Mouse (Mus musculus) lung, adult 2 months (tissue): ENCODE results near the gene Cyp2d10. TPM values are rescaled to one million over a fixed set of nuclear protein-coding genes. Genes with fewer than 3 reads are reported as not detected.
"Not testable (repeated sequence)": the region's sequence is repeated elsewhere in the genome, so short reads cannot be mapped to it uniquely, and the experiment has no call there.

Experiments used
- DNase-seq: peaks from one replicate; pipeline ENCODE4 v3.0.0; 2022
- H3K4me1 ChIP-seq: fragments of 200-500 bp; 2 replicates; pipeline ENCODE4 v1.6.1; 2011; ENCODE audit warnings: low read length; ENCODE audit not compliant: control insufficient read depth, insufficient read depth
- H3K4me3 ChIP-seq: fragments of 200-500 bp; replicated peaks from 2 replicates; pipeline ENCODE3; 2011; ENCODE audit warnings: low read depth, mild to moderate bottlenecking, control low read depth, low read length; ENCODE audit errors: extremely low read depth
- CTCF ChIP-seq: fragments of 200-500 bp; IDR thresholded peaks from 2 replicates; pipeline ENCODE4 v1.5.1; 2011; ENCODE audit warnings: mild to moderate bottlenecking, low read length, control low read depth; ENCODE audit not compliant: insufficient read depth
- POLR2A ChIP-seq: fragments of 200-500 bp; IDR thresholded peaks from 2 replicates; pipeline ENCODE4 v1.6.1; 2011; ENCODE audit warnings: low read depth, mild to moderate bottlenecking, control low read depth, low read length, borderline replicate concordance; ENCODE audit errors: extremely low read depth
- WGBS: fragments of 180-500 bp; shearing (Covaris S2); methylation state at CpG from one replicate; pipeline ENCODE4 v1.1.7; 2018; 5-methylcytosine and 5-hydroxymethylcytosine counted together
- polyA plus RNA-seq: library from polyadenylated mRNA; depleted of rRNA; stranded (reverse); fragments of >200 nt; gene quantifications from 2 replicates; pipeline ENCODE4 v1.2.3, GENCODE M21; 2012

Cyp2d10 gene
- polyA plus RNA-seq, 1 experiment: 0.65 TPM

DNA sequence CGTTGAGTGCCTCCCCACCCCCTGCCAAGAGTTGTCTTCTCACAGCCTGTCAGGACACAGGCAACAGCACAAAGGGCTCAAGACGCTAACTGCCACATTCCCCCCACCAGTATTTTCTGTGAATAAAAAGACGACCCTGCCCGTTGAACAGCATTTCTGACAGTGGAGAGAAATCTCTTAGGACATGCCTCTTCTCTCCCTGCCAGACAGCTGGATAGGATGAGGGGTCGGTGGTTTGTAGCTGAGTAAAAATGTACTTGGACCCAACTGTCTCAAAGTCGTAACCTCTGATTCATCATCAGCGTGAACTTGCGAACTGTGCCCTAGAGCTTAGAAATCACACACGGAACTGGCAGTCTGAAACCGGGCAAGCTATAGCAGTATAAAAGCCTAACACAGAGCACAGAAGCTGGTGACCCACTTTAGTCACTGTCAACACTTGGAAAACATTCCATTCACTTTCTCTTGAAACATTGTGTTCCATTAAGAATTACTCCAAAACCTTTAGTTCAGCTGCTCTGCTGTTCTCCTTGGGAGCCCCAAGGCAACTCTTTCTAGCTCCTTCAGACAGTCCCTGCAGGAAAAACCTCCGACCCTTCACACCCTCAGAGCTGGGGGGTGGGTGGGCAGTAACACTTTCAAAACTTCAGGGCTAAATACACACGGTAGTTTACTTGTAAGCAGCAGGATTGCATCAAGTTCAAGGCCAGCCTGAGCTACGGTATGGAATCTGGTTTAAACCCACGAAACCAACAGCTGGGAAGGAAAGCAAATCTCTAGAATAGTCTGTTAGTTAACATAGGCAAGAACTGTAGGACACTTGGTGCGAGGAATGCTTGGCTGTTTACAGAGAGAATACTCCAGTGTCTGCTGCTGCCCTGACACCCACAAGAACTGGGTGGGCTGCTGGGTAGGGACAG is 28.5 kb downstream of the Cyp2d10 start:
- peaks cover 15% of the 10 kb centered on the region for H3K4me1 ChIP-seq
- H3K4me3 ChIP-seq: peak overlapping the region; percentile 34
- WGBS: 36% methylated on average over 15 of the region's 15 CpGs
- no peak for DNase-seq
- no peak for TF ChIP-seq POLR2A
- no peak for TF ChIP-seq CTCF

DNA sequence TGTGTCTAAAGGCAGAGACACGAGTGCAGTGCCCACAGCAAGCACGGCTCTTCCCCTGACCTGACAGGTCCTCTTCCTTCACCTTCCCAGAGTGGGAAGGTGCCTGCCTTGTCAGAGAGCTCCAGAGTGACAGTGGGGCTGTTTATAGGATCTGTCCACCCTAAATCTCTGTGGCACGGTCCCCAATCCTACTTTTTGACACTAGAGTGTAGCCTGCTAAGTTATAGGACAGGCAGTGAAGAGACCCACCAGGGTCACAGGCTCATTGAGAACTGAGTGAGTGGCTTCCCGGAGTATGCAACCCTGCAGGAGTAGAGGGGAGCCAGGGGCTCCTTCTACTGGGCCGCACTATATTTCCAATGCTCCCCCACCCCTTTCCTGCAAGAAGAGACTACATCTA is 29.3 kb downstream of the Cyp2d10 start:
- WGBS: 59% methylated on average over 5 of the region's 5 CpGs
- DNase-seq: no peak
- TF ChIP-seq CTCF: no peak
- TF ChIP-seq POLR2A: no peak
- Histone ChIP-seq H3K4me3 (no peak overlapping the region), H3K4me1 (peaks cover 15% of the 10 kb centered on the region)

DNA sequence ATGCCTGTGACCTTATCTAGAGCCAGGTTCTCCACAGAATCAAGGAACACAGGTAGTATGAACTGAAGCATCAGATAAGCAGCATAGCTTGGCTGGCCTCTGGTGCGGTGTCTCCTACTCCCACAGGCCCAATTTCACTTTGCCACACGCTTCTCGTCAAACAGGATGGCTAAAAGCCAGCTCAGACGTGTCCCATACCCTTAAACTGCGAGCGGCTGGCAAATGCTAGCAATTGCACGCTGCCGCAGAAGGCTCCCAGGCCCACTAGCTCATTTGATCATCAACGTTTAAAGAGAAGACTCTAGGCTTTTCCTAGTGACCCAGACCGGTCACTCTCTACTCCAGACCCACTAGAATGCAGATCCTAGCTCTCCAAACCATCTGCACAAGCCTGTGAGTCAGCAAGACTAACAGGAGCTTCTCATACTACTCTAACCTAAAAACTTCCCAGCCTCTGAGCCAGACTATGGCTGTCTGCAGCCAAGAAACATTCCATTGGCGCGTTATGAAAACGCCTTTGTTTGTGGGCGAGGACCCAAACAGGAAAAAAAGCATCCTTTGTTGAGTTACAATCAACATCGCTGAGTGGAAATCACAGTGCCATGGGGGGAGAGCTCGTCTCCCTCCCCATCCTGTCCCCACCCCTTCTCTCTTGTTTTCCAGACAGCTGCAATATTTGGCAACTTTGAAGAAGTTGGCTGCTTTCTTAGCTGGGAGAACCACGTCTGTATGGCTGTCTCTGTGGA is 30.4 kb downstream of the Cyp2d10 start:
- peaks cover 15% of the 10 kb centered on the region for H3K4me1 ChIP-seq
- no peak overlapping the region for H3K4me3 ChIP-seq
- 45% methylated on average over 17 of the region's 17 CpGs for WGBS
- DNase-seq: peak; percentile 46
- TF ChIP-seq POLR2A (no peak), CTCF (no peak)

DNA sequence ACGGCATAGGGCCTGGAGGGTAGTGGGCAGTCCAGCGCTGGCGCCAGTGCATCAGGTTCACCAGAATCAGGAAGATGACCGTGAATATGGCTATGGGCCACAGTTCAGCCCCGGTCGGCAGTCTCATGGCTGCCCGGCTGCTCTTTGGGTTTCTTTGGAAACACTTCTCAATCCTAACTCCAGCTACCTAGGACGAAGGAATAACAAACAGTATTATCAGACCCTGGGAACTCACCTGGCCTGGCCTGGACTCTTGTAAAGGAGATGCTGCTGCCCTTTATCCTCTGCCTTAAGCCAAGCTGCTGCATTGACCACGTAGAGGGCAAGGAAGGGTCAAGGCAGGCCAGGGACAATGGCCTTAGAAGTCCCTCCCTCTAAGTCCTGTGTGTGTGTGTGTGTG is 31.1 kb downstream of the Cyp2d10 start:
- 86% methylated on average over 9 of the region's 9 CpGs for WGBS
- Histone ChIP-seq H3K4me3 (no peak overlapping the region), H3K4me1 (peaks cover 15% of the 10 kb centered on the region)
- DNase-seq: no peak
- TF ChIP-seq CTCF: no peak

DNA sequence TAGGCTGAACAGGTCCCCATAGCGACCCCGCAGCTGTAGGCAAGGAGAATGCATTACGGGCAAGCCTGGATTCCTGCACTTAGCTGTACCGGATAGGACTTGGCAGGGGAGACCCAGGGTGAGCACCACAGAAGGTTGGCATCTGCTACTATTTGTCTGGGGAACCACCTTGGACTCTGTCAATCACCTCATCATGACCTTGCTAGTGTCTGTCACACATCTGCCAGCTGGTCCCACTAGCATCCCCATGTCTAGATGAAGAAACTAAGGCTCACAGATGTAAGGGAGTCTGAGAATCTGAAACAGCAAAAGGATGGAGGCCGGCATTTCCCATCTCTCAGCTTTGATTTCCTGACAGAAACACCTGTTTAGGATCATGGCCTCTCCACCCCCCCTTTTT is 32.6 kb downstream of the Cyp2d10 start:
- H3K4me3 ChIP-seq: no peak overlapping the region
- H3K4me1 ChIP-seq: peaks cover 15% of the 10 kb centered on the region
- no peak for DNase-seq
- TF ChIP-seq POLR2A (no peak), CTCF (no peak)
- 91% methylated on average over 5 of the region's 5 CpGs for WGBS

DNA sequence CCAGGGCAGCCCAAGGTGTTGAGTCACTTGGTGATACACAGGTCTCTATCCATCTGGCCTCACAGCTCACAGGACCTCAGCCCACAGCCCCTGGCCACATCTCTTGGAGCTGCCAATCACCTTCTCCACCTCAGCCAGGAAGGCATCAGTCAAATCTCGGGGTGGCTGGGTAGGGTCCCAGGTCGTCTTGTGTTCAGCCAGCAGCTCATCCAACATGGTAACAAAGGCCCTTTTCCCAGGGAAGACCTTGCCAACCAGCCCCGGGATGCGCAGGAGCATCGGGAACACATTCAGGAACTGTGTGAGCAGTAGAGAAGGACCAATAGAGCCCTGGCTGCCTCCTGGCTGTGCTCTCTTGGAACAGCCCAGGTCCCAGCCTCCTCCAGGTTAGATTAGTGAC is 34.0 kb downstream of the Cyp2d10 start:
- no peak overlapping the region for H3K4me3 ChIP-seq
- peaks cover 13% of the 10 kb centered on the region for H3K4me1 ChIP-seq
- WGBS: 87% methylated on average over 5 of the region's 5 CpGs
- TF ChIP-seq CTCF (no peak), POLR2A (no peak)
- DNase-seq: no peak

DNA sequence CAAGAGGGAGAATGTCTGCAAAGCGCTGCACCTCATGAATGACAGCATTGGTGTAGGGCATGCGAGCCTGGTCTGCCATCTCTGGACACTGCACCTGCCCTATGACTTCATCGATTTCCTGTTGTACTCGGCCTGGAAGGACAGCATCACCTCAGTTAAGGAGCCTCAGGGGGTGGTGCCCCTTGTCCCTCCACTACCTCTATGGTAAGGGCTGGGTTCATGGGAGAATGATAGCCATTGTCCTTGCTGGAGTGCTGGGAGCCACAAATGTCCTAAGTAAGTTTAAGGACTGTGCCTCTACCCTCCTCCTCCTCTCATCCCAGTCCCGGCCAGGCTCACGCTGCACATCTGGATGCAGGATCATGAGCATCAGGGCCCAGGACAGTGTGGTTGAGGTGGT is 34.5 kb downstream of the Cyp2d10 start:
- 85% methylated on average over 6 of the region's 6 CpGs for WGBS
- no peak overlapping the region for H3K4me3 ChIP-seq
- peaks cover 10% of the 10 kb centered on the region for H3K4me1 ChIP-seq
- TF ChIP-seq CTCF (no peak), POLR2A (no peak)
- no peak for DNase-seq

DNA sequence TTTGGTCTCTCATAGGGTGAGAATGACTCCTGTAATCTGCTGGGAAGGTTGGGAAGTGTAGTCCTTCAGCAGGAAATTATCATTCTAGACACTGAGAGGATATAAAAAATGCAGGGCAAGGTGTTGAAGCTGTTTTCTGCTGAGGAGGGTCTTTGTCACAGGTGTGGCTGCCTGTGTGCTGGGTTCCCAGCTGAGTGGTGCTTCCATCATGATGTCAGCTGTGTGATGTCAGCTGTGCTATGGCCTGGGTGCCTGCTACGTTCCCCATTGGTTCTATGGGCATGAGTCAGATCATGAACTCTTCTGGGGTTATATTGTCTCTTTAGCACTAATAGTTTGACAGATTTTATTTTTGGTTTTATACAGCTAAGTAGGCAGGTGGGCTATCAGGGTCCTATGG is 38.1 kb downstream of the Cyp2d10 start:
- 74% methylated on average over 1 of the region's 1 CpGs for WGBS
- TF ChIP-seq POLR2A (no peak), CTCF (no peak)

DNA sequence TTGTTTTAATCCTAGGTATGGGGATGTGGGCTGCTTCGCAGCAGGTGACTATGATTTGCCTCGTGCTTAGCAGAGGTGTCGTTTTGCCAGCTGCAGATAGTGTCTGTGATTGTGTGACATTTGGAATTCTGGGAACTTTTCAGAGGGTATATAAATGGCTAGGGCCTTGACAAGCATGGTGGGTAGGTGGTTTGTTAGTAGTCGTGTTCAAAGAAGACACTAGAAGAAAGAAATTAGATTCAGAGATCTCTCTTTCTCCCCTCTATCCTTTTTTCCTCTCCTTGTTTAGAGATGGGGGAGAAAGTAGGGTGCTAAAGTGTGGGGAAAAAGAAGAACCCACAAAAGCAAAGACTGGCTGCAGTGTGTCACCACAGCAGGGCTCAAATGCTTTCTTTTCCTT is 38.8 kb downstream of the Cyp2d10 start:
- WGBS: 83% methylated on average over 4 of the region's 4 CpGs
- H3K4me3 ChIP-seq: no peak overlapping the region
- DNase-seq: no peak
- TF ChIP-seq CTCF (no peak), POLR2A (no peak)
- H3K4me1 ChIP-seq: 0 out of 2 replicates have a peak, but pooled peaks cover 2% of the 10 kb centered on the region

More for the DNA sequence above, 38.1 kb downstream of the Cyp2d10 start:
- DNase-seq: no peak
- Histone ChIP-seq H3K4me1 (0 out of 2 replicates have a peak, but pooled peaks cover 2% of the 10 kb centered on the region), H3K4me3 (no peak overlapping the region)

DNA sequence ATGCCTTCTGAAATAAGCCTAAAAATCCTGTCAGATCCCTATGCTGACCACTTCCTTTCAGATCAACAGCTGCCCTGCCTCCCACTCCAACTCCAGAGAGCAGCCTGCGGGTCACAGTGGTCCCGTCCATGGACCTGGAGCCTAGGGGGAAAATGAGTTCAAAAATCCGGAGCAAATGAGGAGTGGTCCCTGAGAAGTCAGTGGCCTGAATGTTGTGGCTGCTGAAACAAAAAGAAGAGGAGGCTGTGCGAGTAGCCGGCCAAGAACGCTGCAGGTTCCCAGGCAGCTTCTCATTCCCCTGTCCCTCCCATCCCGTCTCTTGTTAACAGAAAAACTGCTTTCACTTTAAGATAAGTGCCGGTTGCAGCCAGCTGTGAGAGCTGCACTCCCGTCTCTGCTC is 42.4 kb downstream of the Cyp2d10 start:
- not testable (repeated sequence) for H3K4me1 ChIP-seq, H3K4me3 ChIP-seq, DNase-seq
- 2% methylated on average over 6 of the region's 9 CpGs for WGBS

DNA sequence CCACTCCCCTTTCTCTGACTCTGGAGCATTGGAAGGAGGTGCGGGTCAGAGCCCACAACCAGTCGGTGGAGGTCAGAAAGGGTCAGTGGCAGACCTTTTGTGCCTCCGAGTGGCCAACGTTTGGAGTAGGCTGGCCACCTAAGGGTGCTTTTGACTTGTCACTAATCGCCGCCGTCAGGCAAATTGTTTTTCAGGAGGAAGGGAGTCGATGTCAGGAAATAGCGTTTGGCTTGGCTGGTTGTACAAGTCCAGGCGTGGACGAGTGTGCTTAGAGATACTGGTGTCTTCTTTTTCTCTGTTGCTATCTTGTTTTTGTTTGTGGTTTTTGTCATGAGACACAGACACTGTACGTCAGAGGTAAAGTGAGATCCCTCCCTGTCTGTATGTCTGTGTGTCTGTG is 43.2 kb downstream of the Cyp2d10 start:
- WGBS: 46% methylated on average over 8 of the region's 12 CpGs
- not testable (repeated sequence) for H3K4me1 ChIP-seq, H3K4me3 ChIP-seq, DNase-seq
